Mouse (Mus musculus): ENCODE measurements around the gene Rragc. TPM values are rescaled to one million over a fixed set of nuclear protein-coding genes. Genes with fewer than 3 reads are reported as not detected.

Rragc gene
- total RNA-seq (2023), result 10 to 100 TPM; 50.8 to 62.0 TPM

GRCm38 (mm10) chr4:123916748-123917547 is at the start of gene Rragc:
Rragc (plus strand) TSS chr4:123917446.

GRCm38 (mm10) chr4:123904333-123905125 is 12.7 kb upstream of the Rragc start, which contains the start of gene Mycbp:
Mycbp (plus strand) TSS chr4:123904832.

GRCm38 (mm10) chr4:123917548-123918140 is 398 bp downstream of the Rragc start, which contains the start of gene 4930535I16Rik:
4930535I16Rik (minus strand) TSS chr4:123918022.

Other genes with a start within 250 kb of the Rragc start
- gene Macf1, start 233.1 kb upstream of the Rragc start, total RNA-seq (2023), result 100 to 1,000 TPM; 160 to 173 TPM
- 10 to 100 TPM; 39.1 to 44.6 TPM for gene Ndufs5, start 199.2 kb upstream of the Rragc start, total RNA-seq (2023)
- 10 to 100 TPM; 53.5 to 54.4 TPM for gene Akirin1, start 167.1 kb upstream of the Rragc start, total RNA-seq (2023)
- not detected for gene Rhbdl2, start 129.6 kb upstream of the Rragc start, total RNA-seq (2023)
- not detected for gene 4933427I04Rik, start 57.8 kb upstream of the Rragc start, total RNA-seq (2023)
- gene Mycbp, start 12.6 kb upstream of the Rragc start, total RNA-seq (2023), result 10 to 100 TPM in 1 of 2 experiments, 1 to 10 TPM in 1; 8.3 to 14.3 TPM
- gene 4930535I16Rik, start 576 bp downstream of the Rragc start, total RNA-seq (2023), result 1 to 10 TPM in 1 of 2 experiments, under 1 TPM in 1; 0.84 to 1.0 TPM